Mouse (Mus musculus) bone marrow macrophage, adult 2 months (primary cell): ENCODE data around the gene Gcsh.

Experiments
- CTCF ChIP-seq: IDR thresholded peaks from 2 replicates; pipeline ENCODE4 v1.5.1; 2012; ENCODE audit warnings: low read depth, mild to moderate bottlenecking, low read length, moderate library complexity
- POLR2A ChIP-seq: IDR thresholded peaks from 2 replicates; pipeline ENCODE4 v1.6.1; 2012; ENCODE audit warnings: mild to moderate bottlenecking, low read depth, low read length, borderline replicate concordance

- TF ChIP-seq CTCF (no peak), POLR2A (no peak)
Measured at GRCm38 (mm10) chr8:116942284-116943058, 50.9 kb downstream of the Gcsh start.
